Mouse (Mus musculus) fat pad, adult 2 months (tissue): ENCODE results near the gene Slc7a7.

Experiments used
- DNase-seq: peaks from one replicate; pipeline ENCODE4 v3.0.0-alpha.2; 2011; ENCODE audit warnings: low read depth, low spot score; ENCODE audit errors: extremely low read depth

Slc7a7 gene

GRCm38 (mm10) chr14:54413877-54414700, 3.5 kb downstream of the Slc7a7 start:
- no peak for DNase-seq

GRCm38 (mm10) chr14:54412629-54413170, 4.9 kb downstream of the Slc7a7 start:
- DNase-seq = no peak

- DNase-seq = no peak
These were observed 5.5 kb downstream of the Slc7a7 start for GRCm38 (mm10) chr14:54412000-54412576.

- no peak for DNase-seq
These were observed 7.4 kb downstream of the Slc7a7 start for GRCm38 (mm10) chr14:54409980-54410810.

GRCm38 (mm10) chr14:54409057-54409645, 8.4 kb downstream of the Slc7a7 start:
- DNase-seq = no peak

- DNase-seq = no peak
These were observed 9.1 kb downstream of the Slc7a7 start for GRCm38 (mm10) chr14:54408336-54409056.

GRCm38 (mm10) chr14:54401723-54402122, 15.9 kb downstream of the Slc7a7 start:
- DNase-seq = no peak

- no peak for DNase-seq
These were observed 18.6 kb downstream of the Slc7a7 start for GRCm38 (mm10) chr14:54398921-54399382.

- no peak for DNase-seq
These were observed 19.1 kb downstream of the Slc7a7 start for GRCm38 (mm10) chr14:54398528-54398916.

GRCm38 (mm10) chr14:54397872-54398527, 19.6 kb downstream of the Slc7a7 start:
- DNase-seq = peak; percentile 30

- DNase-seq = no peak
These were observed 20.9 kb downstream of the Slc7a7 start for GRCm38 (mm10) chr14:54396685-54397084.

- DNase-seq = no peak
These were observed 23.3 kb downstream of the Slc7a7 start for GRCm38 (mm10) chr14:54394309-54394708.

GRCm38 (mm10) chr14:54393794-54394193, 23.8 kb downstream of the Slc7a7 start:
- no peak for DNase-seq

GRCm38 (mm10) chr14:54390843-54391242, 26.7 kb downstream of the Slc7a7 start:
- DNase-seq = no peak

GRCm38 (mm10) chr14:54387546-54387945, 30.0 kb downstream of the Slc7a7 start:
- DNase-seq = no peak

- no peak for DNase-seq
These were observed 31.5 kb downstream of the Slc7a7 start for GRCm38 (mm10) chr14:54385968-54386618.

GRCm38 (mm10) chr14:54384396-54384795, 33.2 kb downstream of the Slc7a7 start:
- DNase-seq = no peak

GRCm38 (mm10) chr14:54383355-54383771, 34.2 kb downstream of the Slc7a7 start:
- DNase-seq = no peak

- no peak for DNase-seq
These were observed 34.9 kb downstream of the Slc7a7 start for GRCm38 (mm10) chr14:54382641-54383040.
